Mouse (Mus musculus) cerebellum, adult 11-12 months (tissue): ENCODE measurements at regions not wholly inside any gene's neighbourhood (a gene's known extent, or its start where the extent isn't known, plus 50 kb on each side); places are given as distances from the start of the nearest gene placed in this dataset.

ENCODE experiments used
- DNase-seq: peaks from one replicate; pipeline ENCODE4 v3.0.0; 2022

GRCm38 (mm10) chrX:158451792-158452191 lies 408.7 kb upstream of the Cnksr2 start:
- DNase-seq = no peak

DNA sequence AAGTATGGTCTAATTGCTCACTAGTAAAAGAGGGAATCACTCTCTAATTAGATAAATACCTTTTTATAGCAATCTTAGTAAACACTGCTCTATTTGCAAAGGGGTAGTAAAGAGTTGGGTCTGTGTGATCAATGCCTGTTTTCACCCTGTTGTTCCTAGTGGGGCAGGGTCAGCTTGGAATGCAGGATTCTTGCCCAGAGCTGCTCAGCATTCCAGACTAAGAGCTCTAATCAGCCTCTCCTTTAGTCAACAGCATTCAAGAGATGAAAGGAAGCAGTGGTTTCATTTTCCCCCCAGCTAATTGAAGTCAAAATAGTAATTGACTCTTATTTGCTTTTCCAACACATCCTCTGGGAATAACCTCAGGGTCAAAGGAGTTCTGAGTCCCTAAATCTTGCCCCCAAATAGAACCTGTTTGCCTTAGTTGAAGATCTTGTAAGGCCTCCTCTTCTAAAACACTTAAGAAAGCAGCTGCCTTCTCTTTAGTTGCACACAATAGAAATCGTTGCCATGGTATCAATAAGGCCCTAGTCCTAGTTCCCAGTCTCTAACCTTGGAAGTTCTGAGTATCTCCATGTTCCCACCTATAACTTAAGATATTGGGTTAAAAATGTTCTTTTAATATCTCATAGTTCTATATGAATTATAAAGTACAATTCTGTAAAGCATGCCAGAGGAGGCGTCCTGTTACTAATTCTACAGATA lies 380.6 kb upstream of the Cnksr2 start:
- no peak for DNase-seq

- DNase-seq = peak; percentile 25
Measured at GRCm38 (mm10) chrX:158394184-158394894, 351.2 kb upstream of the Cnksr2 start.

DNA sequence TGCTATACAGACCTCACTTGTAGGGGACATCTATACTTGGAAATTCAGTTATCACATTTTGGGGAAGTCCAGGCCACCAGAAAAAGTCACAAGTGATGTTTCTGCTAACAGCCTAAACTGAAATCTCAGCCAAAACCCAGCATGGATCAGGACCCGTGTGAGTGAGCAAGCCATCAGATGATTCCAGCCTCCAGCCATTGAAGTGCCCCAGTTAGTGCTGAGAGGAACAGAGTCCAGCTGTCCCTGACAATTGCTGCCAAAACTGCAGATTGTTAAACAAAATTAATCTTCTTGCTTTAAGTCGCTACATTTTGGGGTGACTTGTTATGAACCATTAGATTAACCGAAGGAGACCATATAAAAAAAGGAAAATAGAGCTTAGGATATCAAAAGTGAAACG lies 332.7 kb upstream of the Cnksr2 start:
- peak; percentile 91 for DNase-seq

DNA sequence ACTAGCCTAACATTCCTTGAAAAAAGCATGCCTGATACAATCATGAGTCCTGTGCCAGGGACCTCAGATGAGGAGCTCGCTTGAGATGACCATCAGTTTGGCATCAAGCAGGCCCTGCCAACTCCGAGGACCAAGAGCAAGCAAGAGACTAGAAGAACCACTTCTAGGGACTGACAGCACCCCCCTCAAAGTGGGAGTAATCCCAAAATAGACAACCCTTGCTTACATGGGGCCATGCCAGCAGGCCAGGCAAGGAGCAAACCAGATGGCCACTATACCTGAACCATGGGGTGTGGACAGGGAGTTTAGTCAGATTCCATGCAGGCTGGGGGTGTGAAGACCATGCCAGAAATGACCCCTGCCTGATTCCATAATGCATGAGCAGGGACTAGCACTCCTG lies 330.1 kb upstream of the Cnksr2 start:
- DNase-seq = peak; percentile 74
